Mouse (Mus musculus) hindbrain, embryonic 14.5 days (tissue): ENCODE data around the gene Dppa3. TPM values are rescaled to one million over a fixed set of nuclear protein-coding genes. Genes with fewer than 3 reads are reported as not detected.

Experiments used
- ATAC-seq: fragments of 200-750 bp; cut with Nextera tagmentation; 2 replicates; pipeline ENCODE4 v1.8.0; 2017; ENCODE audit warnings: moderate number of reproducible peaks, mild to moderate bottlenecking, moderate TSS enrichment, moderate library complexity; ENCODE audit not compliant: low FRiP score
- DNase-seq: peaks from one replicate; pipeline ENCODE4 v3.0.0-alpha.2; 2015; ENCODE audit warnings: low spot score
- H3K27ac ChIP-seq: fragments of 300-500 bp; sonication (generic); 2 replicates; pipeline ENCODE4 v1.5.1; 2014; ENCODE audit warnings: mild to moderate bottlenecking, moderate library complexity
- H3K27me3 ChIP-seq: fragments of 300-500 bp; sonication (generic); 2 replicates; pipeline ENCODE4 v1.6.1; 2014; ENCODE audit warnings: mild to moderate bottlenecking, low read length, mixed read lengths; ENCODE audit not compliant: control insufficient read depth, insufficient read depth
- H3K36me3 ChIP-seq: fragments of 300-500 bp; sonication (generic); replicated peaks from 2 replicates; pipeline ENCODE4 v1.6.1; 2014; ENCODE audit not compliant: control insufficient read depth, insufficient read depth
- H3K4me1 ChIP-seq: fragments of 300-500 bp; sonication (generic); replicated peaks from 2 replicates; pipeline ENCODE4 v1.6.1; 2014; ENCODE audit warnings: antibody characterized with exemption, low read length, mixed read lengths; ENCODE audit not compliant: control insufficient read depth, insufficient read depth
- H3K4me2 ChIP-seq: fragments of 300-500 bp; sonication (generic); replicated peaks from 2 replicates; pipeline ENCODE4 v1.6.1; 2014; ENCODE audit warnings: mild to moderate bottlenecking, moderate library complexity
- H3K4me3 ChIP-seq: fragments of 300-500 bp; sonication (generic); replicated peaks from 2 replicates; pipeline ENCODE4 v1.5.1; 2014; ENCODE audit warnings: mild to moderate bottlenecking, low read length
- H3K9ac ChIP-seq: fragments of 300-500 bp; sonication (generic); 2 replicates; pipeline ENCODE4 v1.6.1; 2014
- H3K9me3 ChIP-seq: fragments of 300-500 bp; sonication (generic); 2 replicates; pipeline ENCODE4 v1.6.1; 2016; ENCODE audit warnings: low read length; ENCODE audit not compliant: control insufficient read depth
- WGBS: fragments of 180-500 bp; shearing (Covaris S2); extraction: QIAGEN DNeasy Blood & Tissue Kit; methylation state at CpG from one replicate; pipeline ENCODE4 v1.1.7; 2014; 5-methylcytosine and 5-hydroxymethylcytosine counted together
- polyA plus RNA-seq: library from polyadenylated mRNA; unstranded; fragments of >200 nt; fragmentation: Nextera tagmentation; extraction: Ambion mirVana; gene quantifications from 2 replicates; pipeline ENCODE4 v1.2.1, GENCODE M21; 2014

Dppa3 gene
- polyA plus RNA-seq: not detected in 2 replicates

DNA sequence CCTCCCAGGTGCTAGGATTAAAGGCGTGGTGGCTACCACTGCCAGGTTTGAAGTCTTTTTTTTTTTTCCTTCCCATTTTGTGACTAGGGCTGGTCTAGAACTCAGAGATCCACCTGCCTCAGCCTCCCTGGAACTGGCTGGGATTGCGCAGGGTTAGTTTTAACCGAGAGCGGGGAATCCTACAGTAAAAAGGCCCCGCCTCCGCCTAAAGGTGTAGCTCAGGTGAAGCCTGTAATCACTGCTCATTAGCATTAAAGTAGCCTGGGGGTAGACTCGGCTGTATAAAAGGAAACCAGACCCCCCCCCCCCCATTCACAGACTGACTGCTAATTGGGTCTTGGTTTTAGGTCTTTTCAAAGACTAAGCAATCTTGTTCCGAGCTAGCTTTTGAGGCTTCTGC is at the start of gene Dppa3:
Gene Dppa3, plus strand, starts transcription at position 301 of the 400 bp plus-strand sequence.
- WGBS: 93% methylated on average over 8 of the region's 8 CpGs
- no peak for ATAC-seq
- no peak within 1 kb of the TSS for H3K4me2 ChIP-seq

DNA sequence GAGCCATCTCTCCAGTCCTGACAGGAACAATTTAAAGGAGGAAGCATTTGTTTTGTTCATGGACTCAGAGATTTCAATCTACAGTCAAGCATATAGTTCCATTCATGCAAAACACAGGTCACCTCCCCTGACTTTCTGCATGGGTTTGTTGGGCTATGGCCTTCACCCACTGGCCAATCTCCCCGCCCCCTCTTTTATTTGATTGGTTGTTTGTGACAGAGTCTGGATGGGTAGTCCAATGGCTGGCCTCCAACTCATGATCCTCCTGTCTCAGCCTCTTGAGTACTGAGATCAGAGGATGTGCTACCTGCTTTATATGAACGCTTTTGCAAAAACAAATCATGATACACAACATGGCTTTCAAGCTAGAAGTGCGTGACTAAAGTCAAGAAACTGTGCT is 49.2 kb upstream of the Dppa3 start:
- Histone ChIP-seq H3K27me3 (no peaks in the 10 kb centered on the region), H3K9ac (no peak overlapping the region), H3K27ac (no peak overlapping the region), H3K4me1 (no peaks in the 10 kb centered on the region), H3K9me3 (no peaks in the 10 kb centered on the region), H3K4me3 (no peak overlapping the region), H3K36me3 (no peaks in the 10 kb centered on the region), H3K4me2 (no peak overlapping the region)
- ATAC-seq (no peak), DNase-seq (no peak)
- WGBS: 94% methylated on average over 3 of the region's 3 CpGs

More for the DNA sequence above, at the start of gene Dppa3:
- no peaks in the 10 kb centered on the region for H3K27me3 ChIP-seq
- H3K27ac ChIP-seq: no peak within 1 kb of the TSS
- H3K36me3 ChIP-seq: no peaks in the 10 kb centered on the region
- H3K9ac ChIP-seq: no peak within 1 kb of the TSS
- H3K4me1 ChIP-seq: no peaks in the 10 kb centered on the region
- H3K9me3 ChIP-seq: no peaks in the 10 kb centered on the region
- DNase-seq: no peak
- H3K4me3 ChIP-seq: no peak within 1 kb of the TSS

DNA sequence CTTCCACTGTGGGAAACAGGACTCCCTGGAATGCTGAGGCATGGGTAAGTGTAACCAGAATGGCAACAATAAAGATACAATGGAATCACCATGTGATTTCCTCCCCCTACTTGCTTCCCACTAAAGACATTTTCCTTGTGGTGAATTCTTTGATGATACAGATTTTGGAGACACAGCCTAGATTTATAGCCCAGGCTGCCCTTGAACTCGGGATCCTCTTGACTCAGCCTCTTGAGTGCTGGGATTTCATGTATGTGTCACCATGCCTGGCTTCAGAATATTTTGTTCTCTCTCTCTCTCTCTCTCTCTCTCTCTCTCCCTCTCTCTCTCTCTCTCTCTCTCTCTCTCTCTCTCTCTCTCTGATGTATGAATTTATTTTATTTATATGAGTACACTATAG is 47.1 kb upstream of the Dppa3 start:
- DNase-seq (no peak), ATAC-seq (no peak)
- Histone ChIP-seq H3K9ac (no peak overlapping the region), H3K36me3 (no peaks in the 10 kb centered on the region), H3K27me3 (no peaks in the 10 kb centered on the region), H3K4me1 (no peaks in the 10 kb centered on the region), H3K4me3 (no peak overlapping the region), H3K4me2 (no peak overlapping the region), H3K27ac (no peak overlapping the region), H3K9me3 (no peaks in the 10 kb centered on the region)
- WGBS: 87% methylated on average over 1 of the region's 1 CpGs

DNA sequence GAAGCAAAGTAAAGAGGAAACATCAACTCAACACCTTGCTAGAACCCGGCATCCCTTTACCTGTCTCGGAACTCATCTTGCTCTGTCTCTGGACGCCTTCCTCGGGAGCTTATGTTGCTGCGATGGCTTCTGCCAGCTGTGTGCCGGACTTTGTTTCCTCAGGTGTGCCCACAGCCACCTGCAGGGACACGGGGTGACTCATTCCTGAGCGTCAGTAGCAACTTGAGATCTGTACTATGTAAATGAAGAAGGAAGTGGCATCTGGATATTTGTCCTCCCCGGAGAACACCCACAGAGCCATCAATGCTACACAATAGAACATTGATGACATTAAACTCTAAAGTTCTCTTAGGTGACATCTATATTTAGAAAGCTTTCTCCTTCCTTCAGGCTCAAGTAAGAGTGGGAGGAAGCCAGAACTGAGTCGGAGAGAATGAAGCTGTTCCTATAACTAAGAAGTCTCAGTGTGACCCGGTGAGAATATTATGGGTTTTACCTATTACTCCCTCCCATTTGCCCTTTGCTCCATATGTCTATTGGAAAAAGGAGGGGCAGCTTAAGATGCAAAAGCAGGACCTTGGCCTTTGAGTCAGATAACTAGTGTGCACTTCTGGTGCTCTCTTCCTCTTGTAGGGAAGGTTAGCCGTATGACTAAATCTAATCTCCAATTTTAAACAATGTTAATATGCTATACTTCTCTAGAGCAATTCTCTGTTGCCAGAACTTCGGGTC is 35.0 kb upstream of the Dppa3 start:
- Histone ChIP-seq H3K27ac (no peak overlapping the region), H3K4me2 (no peak overlapping the region), H3K9me3 (no peaks in the 10 kb centered on the region), H3K9ac (no peak overlapping the region), H3K36me3 (no peaks in the 10 kb centered on the region), H3K4me3 (no peak overlapping the region), H3K4me1 (no peaks in the 10 kb centered on the region), H3K27me3 (no peaks in the 10 kb centered on the region)
- no peak for DNase-seq
- WGBS: 88% methylated on average over 13 of the region's 13 CpGs
- ATAC-seq: no peak

DNA sequence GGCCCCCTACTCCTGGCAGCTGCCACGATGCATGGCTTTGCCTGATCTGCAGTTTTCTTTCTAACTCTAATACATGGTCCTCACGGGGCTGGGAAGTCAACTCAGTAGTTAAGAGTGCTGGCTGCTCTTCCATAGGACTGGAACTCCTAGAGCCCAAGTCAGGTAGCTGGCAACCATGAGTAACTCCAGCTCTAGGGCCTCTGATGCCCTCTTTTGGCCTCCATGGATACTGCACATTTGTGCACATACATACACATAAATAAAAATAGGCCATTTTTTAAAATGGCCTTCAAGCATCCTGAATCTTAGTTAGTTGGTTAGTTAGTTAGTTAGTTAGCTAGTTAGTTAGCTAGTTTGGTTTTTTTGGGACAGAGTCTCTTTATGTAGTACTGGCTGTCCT is 33.3 kb upstream of the Dppa3 start:
- no peak overlapping the region for H3K4me2 ChIP-seq
- no peak overlapping the region for H3K27ac ChIP-seq
- H3K27me3 ChIP-seq: no peaks in the 10 kb centered on the region
- H3K4me3 ChIP-seq: no peak overlapping the region
- DNase-seq (no peak), ATAC-seq (no peak)
- H3K36me3 ChIP-seq: no peaks in the 10 kb centered on the region
- no peaks in the 10 kb centered on the region for H3K4me1 ChIP-seq
- no peak overlapping the region for H3K9ac ChIP-seq
- H3K9me3 ChIP-seq: no peaks in the 10 kb centered on the region
- 80% methylated on average over 2 of the region's 2 CpGs for WGBS

DNA sequence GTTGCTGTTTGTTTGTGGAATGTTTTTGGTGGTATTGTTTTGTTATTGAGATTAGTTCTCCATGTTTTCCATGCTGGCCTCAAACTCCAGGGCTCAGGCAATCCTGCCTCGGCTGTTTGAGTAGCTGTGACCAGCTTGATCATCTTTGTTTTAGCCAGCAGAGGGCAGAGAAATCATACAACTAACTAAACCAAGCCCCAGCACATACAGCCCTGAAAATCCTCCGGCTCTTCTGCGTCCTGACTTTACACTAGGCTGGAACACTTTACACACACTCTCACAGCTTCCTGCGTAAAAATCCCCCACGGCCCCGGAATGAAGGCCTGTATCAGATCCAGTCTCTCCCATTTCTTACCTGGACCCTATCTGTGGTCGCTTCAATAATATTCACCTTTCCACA is 30.6 kb upstream of the Dppa3 start:
- DNase-seq (peak; percentile 61), ATAC-seq (peak; percentile 68; the same call in 1 of the 2 replicates)
- H3K4me3 ChIP-seq: no peak overlapping the region
- H3K9ac ChIP-seq: no peak overlapping the region
- H3K36me3 ChIP-seq: no peaks in the 10 kb centered on the region
- H3K9me3 ChIP-seq: no peaks in the 10 kb centered on the region
- WGBS: 26% methylated on average over 7 of the region's 7 CpGs
- no peaks in the 10 kb centered on the region for H3K27me3 ChIP-seq
- H3K4me1 ChIP-seq: no peaks in the 10 kb centered on the region
- no peak overlapping the region for H3K27ac ChIP-seq
- H3K4me2 ChIP-seq: no peak overlapping the region

DNA sequence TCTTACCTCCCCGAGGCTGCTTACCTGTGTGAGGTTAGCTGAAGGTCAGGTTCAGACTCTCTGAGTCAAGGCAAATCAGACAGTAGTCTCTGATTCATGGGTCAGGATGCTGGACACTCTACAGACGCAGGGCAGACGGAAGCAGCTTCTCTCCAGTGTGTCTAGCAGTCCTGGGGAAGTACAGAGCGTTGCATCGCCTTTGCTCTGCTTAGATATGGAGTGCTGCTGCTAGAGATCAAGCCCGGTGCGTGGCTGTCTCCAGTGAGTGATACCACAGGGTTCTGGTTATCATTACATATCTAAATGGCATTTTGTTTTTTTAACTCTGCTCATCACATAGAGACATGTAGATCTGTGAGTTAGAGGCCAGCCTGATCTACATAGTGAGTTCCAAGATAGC is 29.6 kb upstream of the Dppa3 start:
- no peaks in the 10 kb centered on the region for H3K27me3 ChIP-seq
- no peaks in the 10 kb centered on the region for H3K4me1 ChIP-seq
- no peak overlapping the region for H3K4me3 ChIP-seq
- no peak overlapping the region for H3K9ac ChIP-seq
- no peak overlapping the region for H3K4me2 ChIP-seq
- DNase-seq (no peak), ATAC-seq (no peak)
- no peaks in the 10 kb centered on the region for H3K36me3 ChIP-seq
- 93% methylated on average over 7 of the region's 7 CpGs for WGBS
- H3K9me3 ChIP-seq: no peaks in the 10 kb centered on the region
- H3K27ac ChIP-seq: no peak overlapping the region

DNA sequence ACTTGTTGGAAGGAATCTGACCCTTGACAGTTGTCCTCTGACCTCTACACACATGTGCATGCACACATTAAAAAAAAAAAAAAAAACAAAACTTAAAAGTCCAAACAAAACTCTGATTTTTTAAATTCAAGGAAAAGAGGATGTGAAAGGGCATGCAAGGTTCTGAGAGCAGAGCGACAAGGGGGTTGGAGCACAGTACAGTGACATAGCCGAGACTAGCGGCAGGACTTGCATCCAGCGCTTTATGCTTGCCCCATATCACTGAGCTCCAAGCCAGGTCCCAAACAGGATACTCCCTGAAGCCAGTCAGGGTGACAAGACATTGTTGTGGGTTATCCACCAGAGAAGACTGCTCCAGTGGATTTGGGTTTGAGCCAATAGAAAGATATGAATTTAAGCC is 28.2 kb upstream of the Dppa3 start:
- Histone ChIP-seq H3K36me3 (no peaks in the 10 kb centered on the region), H3K9me3 (no peaks in the 10 kb centered on the region), H3K4me3 (no peak overlapping the region), H3K4me1 (no peaks in the 10 kb centered on the region), H3K27ac (no peak overlapping the region), H3K27me3 (no peaks in the 10 kb centered on the region), H3K9ac (no peak overlapping the region), H3K4me2 (no peak overlapping the region)
- no peak for ATAC-seq
- 100% methylated on average over 4 of the region's 4 CpGs for WGBS
- no peak for DNase-seq

DNA sequence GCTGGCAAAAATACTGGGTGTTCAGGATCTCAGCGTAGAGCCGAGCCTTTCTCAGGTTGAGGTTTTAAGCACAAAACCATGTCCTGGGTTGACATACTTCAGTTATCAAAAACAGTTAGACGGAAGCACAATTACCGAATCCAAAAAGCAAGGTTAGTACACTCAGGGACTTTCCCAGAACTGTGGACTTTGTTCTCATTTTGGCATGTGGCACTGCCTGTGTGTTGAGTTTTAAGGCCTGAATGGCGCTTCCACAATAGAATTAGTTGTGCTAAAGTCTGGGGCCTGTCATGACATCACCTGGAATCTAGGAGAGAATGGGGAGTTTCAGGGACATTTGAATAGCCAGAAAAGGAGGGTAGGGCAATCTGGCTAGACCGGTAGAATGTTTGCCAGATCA is 27.8 kb upstream of the Dppa3 start:
- H3K4me2 ChIP-seq: no peak overlapping the region
- H3K4me1 ChIP-seq: no peaks in the 10 kb centered on the region
- no peaks in the 10 kb centered on the region for H3K9me3 ChIP-seq
- WGBS: 83% methylated on average over 6 of the region's 6 CpGs
- H3K27me3 ChIP-seq: no peaks in the 10 kb centered on the region
- DNase-seq: no peak
- ATAC-seq: no peak
- H3K4me3 ChIP-seq: no peak overlapping the region
- no peak overlapping the region for H3K27ac ChIP-seq
- no peak overlapping the region for H3K9ac ChIP-seq
- H3K36me3 ChIP-seq: no peaks in the 10 kb centered on the region
